Mouse (Mus musculus): ENCODE data around the gene Car11. TPM values are rescaled to one million over a fixed set of nuclear protein-coding genes. Genes with fewer than 3 reads are reported as not detected.

Car11 gene
- polyA plus RNA-seq, 1 experiment = 29.8 TPM

GRCm38 (mm10) chr7:45710477-45711191, 11.0 kb downstream of the Car11 start:
- DNase-seq (ENCODE audit: low spot score) = no peak

GRCm38 (mm10) chr7:45711316-45712021, 11.8 kb downstream of the Car11 start:
- no peak for DNase-seq (ENCODE audit: low spot score)

GRCm38 (mm10) chr7:45712022-45712757, 12.5 kb downstream of the Car11 start:
- no peak for DNase-seq (ENCODE audit: low spot score)

GRCm38 (mm10) chr7:45713396-45713795, 13.8 kb downstream of the Car11 start:
- no peak for DNase-seq (ENCODE audit: low spot score)

GRCm38 (mm10) chr7:45713881-45714520, 14.4 kb downstream of the Car11 start:
- DNase-seq (ENCODE audit: low spot score) = no peak

GRCm38 (mm10) chr7:45714630-45715089, 15.0 kb downstream of the Car11 start:
- no peak for DNase-seq (ENCODE audit: low spot score)

GRCm38 (mm10) chr7:45715090-45715708, 15.6 kb downstream of the Car11 start, which contains the start of gene Rpl18:
Rpl18 (plus strand) TSS chr7:45715457.
- DNase-seq (ENCODE audit: low spot score) = peak; percentile 89

GRCm38 (mm10) chr7:45715741-45716459, 16.3 kb downstream of the Car11 start:
- DNase-seq (ENCODE audit: low spot score) = no peak

- no peak for DNase-seq (ENCODE audit: low spot score)
Measured at GRCm38 (mm10) chr7:45716460-45716857, 16.8 kb downstream of the Car11 start.

GRCm38 (mm10) chr7:45716952-45717917, 17.6 kb downstream of the Car11 start:
- no peak for DNase-seq (ENCODE audit: low spot score)

GRCm38 (mm10) chr7:45717918-45718297, 18.3 kb downstream of the Car11 start, which contains the start of gene Sphk2:
Sphk2 (minus strand) TSS chr7:45718002.
- DNase-seq (ENCODE audit: low spot score) = peak; percentile 98

- DNase-seq (ENCODE audit: low spot score) = no peak
Measured at GRCm38 (mm10) chr7:45718331-45718730, 18.7 kb downstream of the Car11 start.

GRCm38 (mm10) chr7:45719180-45719579, 19.5 kb downstream of the Car11 start:
- no peak for DNase-seq (ENCODE audit: low spot score)

GRCm38 (mm10) chr7:45719738-45720412, 20.2 kb downstream of the Car11 start:
- DNase-seq (ENCODE audit: low spot score) = no peak

GRCm38 (mm10) chr7:45720413-45721233, 21.0 kb downstream of the Car11 start, which contains the start of gene Fam83e:
Fam83e (plus strand) TSS chr7:45721212.
- DNase-seq (ENCODE audit: low spot score) = no peak

- no peak for DNase-seq (ENCODE audit: low spot score)
Measured at GRCm38 (mm10) chr7:45721234-45721571, 21.6 kb downstream of the Car11 start.

- DNase-seq (ENCODE audit: low spot score) = no peak
Measured at GRCm38 (mm10) chr7:45721642-45722347, 22.2 kb downstream of the Car11 start.
